Mouse (Mus musculus) liver, adult 2 months (tissue): ENCODE measurements at regions not wholly inside any gene's neighbourhood (a gene's known extent, or its start where the extent isn't known, plus 50 kb on each side); places are given as distances from the start of the nearest gene placed in this dataset.

Experiments used
- CTCF ChIP-seq: fragments of 200-500 bp; IDR thresholded peaks from 2 replicates; pipeline ENCODE4 v1.5.1; 2011; ENCODE audit warnings: low read depth, low read length, control low read depth
- POLR2A ChIP-seq: fragments of 200-500 bp; IDR thresholded peaks from 2 replicates; pipeline ENCODE4 v1.6.1; 2011; ENCODE audit warnings: low read length, control low read depth; ENCODE audit not compliant: insufficient read depth; ENCODE audit errors: extremely low read depth

- no peak for TF ChIP-seq POLR2A
- TF ChIP-seq CTCF = no peak
Measured at GRCm38 (mm10) chr15:93657171-93657570, 61.5 kb upstream of the Prickle1 start.
